Mouse (Mus musculus): Measurements from ENCODE around the gene Acbd5. TPM values are rescaled to one million over a fixed set of nuclear protein-coding genes. Genes with fewer than 3 reads are reported as not detected.
"Not testable (repeated sequence)": the region's sequence is repeated elsewhere in the genome, so short reads cannot be mapped to it uniquely, and the experiment has no call there.

The Acbd5 gene
- polyA plus RNA-seq, 1 experiment from 2014 or later = 32.9 TPM

- peak overlapping the region; percentile 99 for H3K27ac ChIP-seq (replicated peaks)
- TF ChIP-seq EP300 (optimal IDR thresholded peaks at IDR 0.05) (no peak), CTCF (IDR thresholded peaks at IDR 0.05; ENCODE audit: low read depth) (no peak)
- H3K9me3 ChIP-seq (ENCODE audit: control insufficient read depth, low read length) = no peaks in the 10 kb centered on the region
- peak; percentile 74 for DNase-seq (ENCODE audit: low spot score)
- H3K9ac ChIP-seq (ENCODE audit: low read length) = peak overlapping the region; percentile 97
- no peaks in the 10 kb centered on the region for H3K27me3 ChIP-seq (ENCODE audit: control insufficient read depth, insufficient read depth, low read length)
- under 1% methylated on average over 44 of the region's 59 CpGs for WGBS
- H3K4me2 ChIP-seq (replicated peaks; ENCODE audit: low read depth) = peak overlapping the region; percentile 72
- H3K4me3 ChIP-seq (ENCODE audit: low read depth, low read length) = peak overlapping the region; percentile 98
- H3K36me3 ChIP-seq (ENCODE audit: control insufficient read depth, insufficient read depth, low read length) = no peaks in the 10 kb centered on the region
- peaks cover 6% of the 10 kb centered on the region; the same call in 1 of the 2 replicates for H3K4me1 ChIP-seq (replicated peaks; ENCODE audit: control insufficient read depth, insufficient read depth)
- ATAC-seq (ENCODE audit: low FRiP score, low TSS enrichment) = peak; percentile 81
These were observed 28.6 kb upstream of the Acbd5 start for GRCm38 (mm10) chr2:23039082-23040000.

GRCm38 (mm10) chr2:23040001-23040646 is 27.8 kb upstream of the Acbd5 start, which contains the start of gene Abi1:
Abi1 (minus strand) TSS chr2:23040241.
- TF ChIP-seq EP300 (optimal IDR thresholded peaks at IDR 0.05) (peak; percentile 98), CTCF (IDR thresholded peaks at IDR 0.05; ENCODE audit: low read depth) (peak; percentile 69)
- 1% methylated on average over 23 of the region's 24 CpGs for WGBS
- Histone ChIP-seq H3K9me3 (ENCODE audit: control insufficient read depth, low read length) (no peaks in the 10 kb centered on the region), H3K4me2 (replicated peaks; ENCODE audit: low read depth) (peak within 1 kb of the TSS; percentile 72), H3K4me1 (replicated peaks; ENCODE audit: control insufficient read depth, insufficient read depth) (peaks cover 4% of the 10 kb centered on the region; the same call in 1 of the 2 replicates), H3K9ac (ENCODE audit: low read length) (peak within 1 kb of the TSS; percentile 97), H3K4me3 (ENCODE audit: low read depth, low read length) (peak within 1 kb of the TSS; percentile 98), H3K27ac (replicated peaks) (peak within 1 kb of the TSS; percentile 99), H3K36me3 (ENCODE audit: control insufficient read depth, insufficient read depth, low read length) (no peaks in the 10 kb centered on the region), H3K27me3 (ENCODE audit: control insufficient read depth, insufficient read depth, low read length) (no peaks in the 10 kb centered on the region)
- ATAC-seq (ENCODE audit: low FRiP score, low TSS enrichment) (peak; percentile 97), DNase-seq (ENCODE audit: low spot score) (peak; percentile 93)

DNA sequence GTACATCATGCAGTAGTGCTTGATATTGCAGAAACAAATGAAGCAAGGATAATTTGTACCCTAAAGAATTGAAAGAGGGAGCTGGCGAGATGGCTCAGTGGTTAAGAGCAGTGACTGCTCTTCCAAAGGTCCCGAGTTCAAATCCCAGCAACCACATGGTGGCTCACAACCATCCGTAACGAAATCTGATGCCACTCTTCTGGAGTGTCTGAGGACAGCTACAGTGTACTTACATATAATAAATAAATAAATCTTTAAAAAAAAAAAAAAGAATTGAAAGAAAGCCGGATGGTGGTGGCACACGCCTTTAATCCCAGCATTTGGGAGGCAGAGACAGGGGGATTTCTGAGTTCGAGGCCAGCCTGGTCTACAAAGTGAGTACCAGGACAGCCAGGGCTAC is 27.3 kb upstream of the Acbd5 start:
- not testable (repeated sequence) for H3K4me1 ChIP-seq (replicated peaks; ENCODE audit: control insufficient read depth, insufficient read depth); H3K27me3 ChIP-seq (ENCODE audit: control insufficient read depth, insufficient read depth, low read length); H3K9me3 ChIP-seq (ENCODE audit: control insufficient read depth, low read length); H3K27ac ChIP-seq (replicated peaks); H3K4me3 ChIP-seq (ENCODE audit: low read depth, low read length); H3K4me2 ChIP-seq (replicated peaks; ENCODE audit: low read depth); H3K9ac ChIP-seq (ENCODE audit: low read length); H3K36me3 ChIP-seq (ENCODE audit: control insufficient read depth, insufficient read depth, low read length); DNase-seq (ENCODE audit: low spot score); ATAC-seq (ENCODE audit: low FRiP score, low TSS enrichment)
- 82% methylated on average over 7 of the region's 7 CpGs for WGBS

GRCm38 (mm10) chr2:23041457-23041856 is 26.5 kb upstream of the Acbd5 start:
- WGBS = 61% methylated on average over 4 of the region's 4 CpGs
- Histone ChIP-seq H3K4me2 (replicated peaks; ENCODE audit: low read depth) (no peak overlapping the region), H3K4me3 (ENCODE audit: low read depth, low read length) (no peak overlapping the region), H3K4me1 (replicated peaks; ENCODE audit: control insufficient read depth, insufficient read depth) (peaks cover 3% of the 10 kb centered on the region; the same call in 1 of the 2 replicates), H3K36me3 (ENCODE audit: control insufficient read depth, insufficient read depth, low read length) (no peaks in the 10 kb centered on the region), H3K27ac (replicated peaks) (no peak overlapping the region), H3K9me3 (ENCODE audit: control insufficient read depth, low read length) (no peaks in the 10 kb centered on the region), H3K27me3 (ENCODE audit: control insufficient read depth, insufficient read depth, low read length) (no peaks in the 10 kb centered on the region), H3K9ac (ENCODE audit: low read length) (no peak overlapping the region)
- DNase-seq (ENCODE audit: low spot score) (no peak), ATAC-seq (ENCODE audit: low FRiP score, low TSS enrichment) (no peak)
- TF ChIP-seq EP300 (optimal IDR thresholded peaks at IDR 0.05) (no peak), CTCF (IDR thresholded peaks at IDR 0.05; ENCODE audit: low read depth) (no peak)

DNA sequence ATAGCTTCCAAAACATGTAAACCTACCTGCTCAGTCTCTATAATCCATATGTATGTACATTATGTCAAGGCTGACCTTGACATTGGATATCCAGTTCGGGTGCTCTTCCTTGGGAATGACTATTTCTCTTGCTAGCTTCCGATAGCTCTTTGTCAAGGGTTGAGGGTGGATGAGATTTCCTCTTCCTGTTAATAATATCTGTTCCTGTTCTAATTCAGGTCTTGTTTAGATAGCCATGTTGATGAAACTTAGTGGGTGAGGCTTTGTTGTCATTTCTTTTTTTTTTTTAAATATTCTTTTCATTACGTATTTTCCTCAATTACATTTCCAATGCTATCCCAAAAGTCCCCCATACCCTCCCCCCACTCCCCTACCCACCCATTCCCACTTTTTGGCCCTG is 25.8 kb upstream of the Acbd5 start:
- Histone ChIP-seq H3K4me2 (replicated peaks; ENCODE audit: low read depth) (no peak overlapping the region), H3K4me3 (ENCODE audit: low read depth, low read length) (no peak overlapping the region), H3K9me3 (ENCODE audit: control insufficient read depth, low read length) (no peaks in the 10 kb centered on the region), H3K27me3 (ENCODE audit: control insufficient read depth, insufficient read depth, low read length) (no peaks in the 10 kb centered on the region), H3K4me1 (replicated peaks; ENCODE audit: control insufficient read depth, insufficient read depth) (peaks cover 3% of the 10 kb centered on the region; the same call in 1 of the 2 replicates), H3K9ac (ENCODE audit: low read length) (no peak overlapping the region), H3K27ac (replicated peaks) (no peak overlapping the region), H3K36me3 (ENCODE audit: control insufficient read depth, insufficient read depth, low read length) (no peaks in the 10 kb centered on the region)
- 89% methylated on average over 3 of the region's 3 CpGs for WGBS
- no peak for ATAC-seq (ENCODE audit: low FRiP score, low TSS enrichment)
- TF ChIP-seq CTCF (IDR thresholded peaks at IDR 0.05; ENCODE audit: low read depth) (no peak), EP300 (optimal IDR thresholded peaks at IDR 0.05) (no peak)
- no peak for DNase-seq (ENCODE audit: low spot score)
